Mouse (Mus musculus) common myeloid progenitor, adult 5-6 weeks (primary cell): ENCODE measurements around the gene B4galnt4. TPM values are rescaled to one million over a fixed set of nuclear protein-coding genes. Genes with fewer than 3 reads are reported as not detected.

Source experiments
- ATAC-seq: replicated peaks from 2 replicates; pipeline ENCODE4 v1.8.0; 2016; ENCODE audit warnings: low read depth, mild to moderate bottlenecking, moderate TSS enrichment, inconsistent platforms; ENCODE audit not compliant: poor library complexity, severe bottlenecking
- total RNA-seq: library from RNA; stranded (forward); fragments of 200-1000, 187-1606 nt; gene quantifications from 2 replicates; pipeline ENCODE4 v1.2.3, GENCODE M21; 2017

Gene B4galnt4
- total RNA-seq, 1 experiment from 2014 or later, result 0.82 TPM

DNA sequence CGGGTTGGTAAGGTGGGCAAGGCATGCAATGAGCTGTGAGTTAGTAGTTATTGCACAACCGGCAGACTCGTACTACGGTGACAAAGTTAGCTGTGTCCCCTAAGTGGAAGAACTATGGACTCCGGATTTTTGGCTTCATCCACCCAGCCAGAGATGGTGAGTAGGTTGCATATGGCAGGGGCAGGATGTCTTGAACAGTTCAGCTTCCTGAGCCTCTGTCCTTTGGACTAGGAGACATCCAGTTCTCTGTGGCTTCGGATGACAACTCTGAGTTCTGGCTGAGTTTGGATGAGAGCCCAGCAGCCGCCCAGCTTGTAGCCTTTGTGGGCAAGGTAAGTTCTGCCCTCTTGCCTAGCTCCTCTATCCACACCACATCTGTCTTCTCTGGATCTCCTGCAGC is 3.7 kb downstream of the B4galnt4 start:
- no peak for ATAC-seq

DNA sequence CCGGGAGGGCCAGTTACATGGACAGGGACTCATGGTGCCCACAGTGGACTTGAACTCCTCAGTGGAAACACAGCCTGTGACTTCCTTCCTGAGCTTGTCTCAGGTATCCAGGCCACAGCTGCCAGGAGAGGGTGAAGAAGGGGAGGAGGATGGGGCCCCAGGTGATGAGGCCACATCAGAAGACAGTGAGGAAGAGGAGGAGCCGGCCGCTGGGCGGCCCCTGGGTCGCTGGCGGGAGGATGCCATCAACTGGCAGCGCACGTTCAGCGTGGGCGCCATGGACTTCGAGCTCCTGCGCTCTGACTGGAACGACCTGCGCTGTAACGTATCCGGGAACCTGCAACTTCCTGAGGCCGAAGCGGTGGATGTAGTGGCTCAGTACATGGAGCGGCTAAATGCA is 7.4 kb downstream of the B4galnt4 start:
- no peak for ATAC-seq

DNA sequence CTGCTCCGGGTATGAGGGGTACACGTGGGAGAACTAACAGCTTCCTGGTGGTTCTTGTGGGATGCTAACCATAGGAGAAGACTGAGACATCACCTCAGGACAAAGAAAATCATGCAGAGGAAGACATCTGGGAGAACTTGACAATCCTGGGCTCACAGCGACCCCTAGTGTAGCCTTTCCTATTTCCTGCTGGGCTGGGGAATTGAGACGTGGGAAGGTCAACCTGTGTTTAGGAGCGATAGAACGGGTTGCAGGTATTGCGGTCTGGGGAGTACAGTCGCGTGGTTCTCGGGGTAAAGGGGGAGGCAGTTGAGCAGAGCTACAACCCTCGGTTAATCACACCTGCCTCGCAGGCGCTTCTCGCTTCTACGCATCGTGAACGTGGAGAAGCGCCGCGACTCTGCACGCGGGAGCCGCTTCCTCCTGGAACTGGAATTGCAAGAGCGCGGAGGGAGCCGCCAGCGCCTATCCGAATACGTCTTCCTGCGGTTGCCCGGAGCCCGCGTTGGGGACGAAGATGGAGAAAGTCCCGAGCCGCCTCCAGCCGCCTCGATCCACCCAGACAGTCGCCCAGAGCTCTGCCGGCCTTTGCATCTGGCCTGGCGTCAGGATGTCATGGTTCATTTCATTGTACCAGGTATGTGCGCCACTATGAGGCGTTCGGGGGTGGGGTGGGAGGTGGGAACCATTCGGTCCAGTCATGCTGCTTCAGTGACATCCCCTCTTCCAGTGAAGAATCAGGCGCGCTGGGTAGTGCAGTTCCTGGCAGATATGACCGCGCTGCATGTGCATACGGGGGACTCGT is 9.4 kb downstream of the B4galnt4 start:
- peak; percentile 64 for ATAC-seq

DNA sequence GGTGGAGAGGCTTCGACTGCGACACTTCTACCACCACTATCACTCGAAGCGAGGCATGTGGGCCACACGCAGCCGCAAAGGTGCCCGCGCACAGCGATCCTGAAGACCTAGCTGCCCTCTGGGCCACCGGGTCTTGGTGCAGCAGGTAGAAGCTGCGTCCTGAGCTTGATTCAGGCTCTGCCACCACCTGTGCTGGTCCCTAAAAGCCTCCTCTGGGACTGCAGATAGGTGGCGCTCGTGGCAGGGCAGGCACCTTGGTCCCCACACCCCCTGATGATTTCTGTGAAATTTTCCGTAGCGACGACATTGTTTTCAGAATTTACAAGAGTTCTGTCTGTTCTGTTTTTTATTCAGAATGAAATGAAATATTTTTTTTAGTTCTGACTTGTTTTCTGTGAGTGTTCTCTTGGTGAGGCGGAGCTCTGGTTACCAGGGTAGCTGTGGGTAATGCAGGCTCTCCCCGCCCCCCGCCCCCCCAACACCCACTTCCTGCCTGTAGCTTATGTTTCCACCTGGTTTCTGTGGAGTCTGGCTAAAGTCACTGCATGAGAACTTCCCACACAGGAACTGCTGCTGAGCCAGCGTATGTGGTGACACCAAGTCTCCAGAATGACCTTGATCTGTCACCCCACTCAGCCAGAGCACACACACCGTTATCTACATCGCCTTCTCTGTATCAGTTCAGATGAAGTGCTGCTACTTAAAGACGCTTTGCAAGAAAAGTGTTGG is 11.3 kb downstream of the B4galnt4 start:
- peak; percentile 53 for ATAC-seq

DNA sequence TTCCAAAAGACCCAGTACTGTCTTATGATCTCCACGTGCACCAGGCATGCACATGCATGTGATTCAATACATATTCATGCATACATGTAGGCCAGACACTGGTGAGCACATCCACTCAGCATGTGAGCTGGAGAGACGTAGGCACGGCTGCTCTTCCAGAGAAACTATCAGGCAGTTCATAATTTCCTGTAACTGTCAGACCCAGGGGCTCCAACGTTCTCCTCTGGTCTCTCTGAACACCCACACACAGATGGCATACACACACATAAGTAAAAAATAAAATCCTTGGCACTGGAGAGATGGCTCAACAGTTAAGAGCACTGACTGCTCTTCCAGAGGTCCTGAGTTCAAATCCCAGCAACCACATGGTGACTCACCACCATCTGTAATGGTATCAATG is 12.9 kb downstream of the B4galnt4 start:
- no peak for ATAC-seq

DNA sequence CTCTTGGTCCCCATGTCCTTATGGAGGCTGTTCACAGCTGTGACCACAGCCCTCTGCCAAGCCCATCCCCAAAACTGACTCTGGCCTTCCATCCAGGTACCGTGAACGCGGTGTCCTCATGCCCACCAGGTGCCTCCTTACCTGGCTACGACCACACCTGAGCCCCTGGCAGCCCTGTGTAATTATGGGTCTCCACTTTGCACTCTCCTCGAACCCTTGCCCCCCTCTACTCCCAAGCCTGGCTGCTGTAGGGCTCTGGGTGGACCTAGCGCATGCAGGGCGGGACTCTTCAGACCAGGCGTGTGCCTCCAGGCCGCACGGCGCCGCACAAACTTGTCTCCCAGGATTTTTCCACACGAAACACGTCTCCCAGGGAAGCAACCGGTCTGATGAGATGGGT is 16.9 kb downstream of the B4galnt4 start, which contains the start of gene Pkp3:
Gene Pkp3, plus strand, starts transcription at position 378 of the 400 bp plus-strand sequence.
- ATAC-seq, result no peak

DNA sequence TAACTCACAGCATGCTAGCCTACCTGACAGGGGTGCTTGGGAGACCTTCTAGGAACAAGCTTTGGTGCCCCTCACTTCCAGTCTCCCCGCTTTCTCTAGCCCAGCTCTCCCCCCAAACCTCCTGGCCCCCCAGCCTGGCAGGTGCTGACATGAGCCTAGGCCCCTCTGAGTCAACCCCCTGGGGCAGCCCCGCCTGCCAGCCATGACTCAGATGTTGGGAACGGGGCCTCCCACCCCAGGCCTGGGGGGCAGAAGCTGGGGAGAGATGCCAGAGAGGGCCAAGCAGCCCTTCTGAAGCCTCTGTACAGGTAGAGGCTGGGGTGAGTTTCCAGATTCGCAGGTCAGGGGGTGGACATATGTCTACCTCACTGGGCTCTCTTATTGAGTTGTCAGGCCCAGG is 18.0 kb downstream of the B4galnt4 start:
- no peak for ATAC-seq

DNA sequence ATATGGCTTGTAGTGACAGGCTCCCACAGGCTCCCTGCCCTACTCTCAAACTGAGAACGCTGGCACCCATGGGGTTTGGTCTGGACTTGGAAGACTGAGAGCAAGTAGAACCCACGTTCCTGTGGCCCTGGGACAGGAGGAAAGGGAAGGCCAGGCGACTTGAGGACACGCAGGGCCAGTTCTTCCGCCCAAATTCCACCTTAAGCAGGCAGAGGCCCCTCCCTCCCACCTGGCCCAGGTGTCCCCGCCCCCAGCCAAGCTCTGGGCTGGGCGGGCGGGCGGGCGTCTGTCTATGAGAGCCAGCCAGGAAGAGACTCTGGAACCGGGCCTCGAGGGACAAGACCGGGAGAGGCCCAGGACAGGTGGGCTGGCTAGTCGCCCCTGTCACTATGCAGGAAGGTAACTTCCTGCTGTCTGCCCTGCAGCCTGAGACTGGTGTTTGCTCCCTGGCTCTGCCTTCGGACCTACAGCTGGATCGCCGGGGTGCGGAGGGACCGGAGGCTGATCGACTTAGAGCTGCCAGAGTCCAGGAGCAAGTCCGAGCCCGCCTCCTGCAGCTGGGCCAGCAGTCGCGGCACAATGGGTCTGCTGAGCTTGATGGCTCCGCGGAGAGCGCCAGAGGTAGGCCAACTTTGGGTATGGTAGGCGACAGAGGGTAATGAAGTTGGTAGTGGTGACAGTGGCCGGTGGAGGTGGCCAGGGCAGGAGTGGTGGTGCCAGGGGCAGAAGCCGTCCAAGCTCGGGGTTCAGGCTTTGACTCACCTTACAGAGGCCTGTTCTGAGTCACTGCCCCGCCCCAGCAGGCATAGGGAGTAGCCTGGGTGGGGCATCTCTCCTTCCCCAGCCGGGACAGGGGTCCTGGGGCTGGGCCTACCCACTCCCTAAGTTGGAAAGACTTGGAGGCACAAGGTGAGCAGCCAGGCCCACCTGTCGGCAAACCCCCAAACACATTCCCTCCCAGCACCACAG is 18.9 kb downstream of the B4galnt4 start:
- no peak for ATAC-seq

DNA sequence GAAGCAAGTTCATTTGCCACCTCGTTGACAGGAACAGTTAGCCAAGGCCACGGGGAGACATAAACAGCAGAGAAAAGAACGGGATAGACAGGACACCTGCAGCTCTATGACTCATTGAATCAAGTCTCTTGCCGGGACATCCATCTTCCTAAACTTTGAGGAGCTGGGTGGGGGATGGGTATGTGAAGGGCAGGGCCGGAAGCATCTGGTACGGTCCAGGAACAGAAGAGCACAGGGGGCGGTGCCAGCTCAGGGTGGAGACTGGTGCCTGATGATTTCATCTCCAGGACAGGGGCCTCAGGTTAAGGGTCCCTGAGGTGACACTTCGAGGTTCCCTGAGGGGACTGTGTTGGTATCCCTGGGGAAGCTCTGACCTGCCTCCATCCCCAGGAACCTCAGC is 27.0 kb downstream of the B4galnt4 start:
- ATAC-seq, result peak; percentile 55

DNA sequence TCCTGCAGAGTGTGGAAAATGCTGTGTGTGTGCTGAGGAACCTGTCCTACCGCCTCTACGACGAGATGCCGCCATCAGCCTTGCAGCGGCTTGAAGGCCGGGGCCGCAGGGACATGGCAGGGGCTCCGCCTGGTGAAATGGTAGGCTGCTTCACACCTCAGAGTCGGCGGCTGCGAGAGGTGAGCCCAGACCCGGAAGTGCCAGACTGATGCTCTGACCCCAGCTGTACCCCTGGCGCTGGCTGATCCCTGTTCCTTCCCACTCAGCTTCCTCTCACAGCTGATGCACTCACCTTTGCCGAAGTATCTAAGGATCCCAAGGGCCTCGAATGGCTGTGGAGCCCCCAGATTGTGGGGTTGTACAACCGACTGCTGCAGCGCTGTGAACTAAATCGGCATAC is 27.6 kb downstream of the B4galnt4 start:
- peak; percentile 40 for ATAC-seq

DNA sequence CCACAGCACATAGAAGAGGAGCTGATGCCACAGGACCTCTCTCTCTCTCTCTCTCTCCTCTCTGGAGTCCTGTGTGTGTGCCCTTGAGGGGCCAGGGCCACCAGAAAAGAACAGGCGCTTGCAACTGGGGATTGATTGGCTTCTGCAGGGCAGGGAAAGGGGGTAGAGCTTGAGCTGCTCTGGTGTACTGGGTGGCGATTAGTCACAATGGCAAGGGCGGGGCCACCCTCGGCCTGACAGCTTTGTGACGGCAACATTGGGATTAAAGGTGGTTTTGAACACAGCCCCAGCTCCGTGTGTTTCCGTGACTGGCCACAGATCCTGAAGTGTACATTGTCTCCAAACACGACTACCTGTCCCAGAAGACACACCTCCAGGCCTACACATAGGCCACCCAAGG is 29.3 kb downstream of the B4galnt4 start:
- no peak for ATAC-seq

DNA sequence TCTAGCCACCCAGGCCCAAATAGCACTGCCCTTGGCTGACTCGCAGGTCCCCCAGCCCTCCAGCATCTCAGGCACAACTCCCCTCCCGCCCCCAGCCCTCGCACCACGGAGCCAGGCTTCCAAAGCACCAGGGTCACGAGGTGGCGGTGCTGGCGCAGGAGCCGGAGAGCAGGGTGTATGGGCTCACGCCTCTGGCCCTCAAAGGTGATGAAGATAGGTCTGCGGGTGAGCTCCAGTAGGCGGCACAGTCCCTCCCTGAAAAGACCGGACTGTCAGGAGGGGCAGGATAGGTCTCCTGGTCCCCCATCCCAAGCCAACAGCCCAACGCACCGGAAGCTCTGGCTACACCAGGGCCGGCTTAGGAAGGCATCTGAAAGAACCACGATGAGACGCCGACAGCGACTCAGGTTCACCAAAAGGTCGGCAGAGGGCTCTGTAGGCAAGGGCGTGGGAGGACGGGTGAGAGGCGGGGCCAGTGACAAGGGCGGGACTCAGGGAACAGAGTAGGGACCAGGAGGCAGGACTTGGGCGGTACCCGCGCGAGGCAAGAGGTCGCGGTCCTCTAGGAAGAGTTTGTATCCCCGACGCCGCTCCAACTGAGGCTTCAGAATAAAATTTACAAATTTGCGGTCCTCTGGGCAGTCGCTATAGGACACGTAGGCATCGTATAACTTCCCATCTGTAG is 31.3 kb downstream of the B4galnt4 start:
- peak; percentile 73 for ATAC-seq

DNA sequence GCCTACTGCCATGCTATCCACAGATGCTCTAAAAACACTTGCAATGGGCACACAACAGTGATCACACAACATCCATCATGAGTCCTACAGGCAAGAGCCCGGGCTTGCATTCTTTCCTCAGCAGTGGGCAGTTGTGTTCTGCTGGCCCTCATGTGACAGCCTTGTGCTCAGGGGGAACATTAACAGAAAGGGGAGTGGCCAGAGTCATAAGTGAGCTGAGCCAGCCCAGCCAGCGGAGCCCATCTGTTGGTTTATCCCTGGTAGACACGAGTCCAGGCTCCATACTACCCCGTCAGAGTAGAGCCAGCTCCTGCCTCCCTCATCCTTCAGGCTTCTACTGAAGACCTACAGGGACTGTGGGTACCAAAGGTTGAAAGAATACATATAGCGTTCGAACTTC is 33.0 kb downstream of the B4galnt4 start:
- ATAC-seq, result no peak

DNA sequence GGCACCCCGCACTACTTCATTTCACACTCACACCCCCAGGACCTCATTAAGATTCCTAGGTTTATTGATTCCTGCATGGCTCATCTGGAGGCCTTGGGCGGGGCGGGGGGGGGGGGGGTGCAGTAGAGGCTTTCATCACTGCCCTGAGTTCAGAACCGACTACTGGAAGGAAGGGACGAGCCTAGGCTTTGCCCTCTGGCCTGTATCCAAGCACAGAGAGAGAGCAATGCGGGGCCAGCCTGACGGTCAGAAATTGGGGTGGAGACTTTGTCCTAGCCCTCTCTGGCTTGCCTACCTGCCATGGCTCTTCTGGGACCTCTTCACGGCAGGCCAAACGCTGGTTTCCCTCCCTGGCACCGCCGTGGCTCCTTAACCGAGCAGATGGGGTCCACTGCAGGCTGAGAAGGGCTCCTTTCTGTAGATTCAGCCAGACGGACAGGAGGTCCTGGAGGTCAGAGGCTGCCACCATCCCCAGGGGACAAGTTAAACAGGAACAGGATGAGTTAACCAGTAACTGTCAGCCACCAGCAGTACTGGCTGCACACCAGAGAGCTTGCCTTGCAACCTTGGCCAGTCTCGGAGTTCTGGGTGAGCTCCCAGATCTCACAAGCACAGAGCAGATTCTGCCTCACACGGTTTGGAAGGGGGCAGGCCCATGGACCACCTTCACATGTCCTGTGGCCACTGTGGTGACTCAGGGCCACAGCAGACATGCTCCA is 33.7 kb downstream of the B4galnt4 start:
- ATAC-seq, result no peak

DNA sequence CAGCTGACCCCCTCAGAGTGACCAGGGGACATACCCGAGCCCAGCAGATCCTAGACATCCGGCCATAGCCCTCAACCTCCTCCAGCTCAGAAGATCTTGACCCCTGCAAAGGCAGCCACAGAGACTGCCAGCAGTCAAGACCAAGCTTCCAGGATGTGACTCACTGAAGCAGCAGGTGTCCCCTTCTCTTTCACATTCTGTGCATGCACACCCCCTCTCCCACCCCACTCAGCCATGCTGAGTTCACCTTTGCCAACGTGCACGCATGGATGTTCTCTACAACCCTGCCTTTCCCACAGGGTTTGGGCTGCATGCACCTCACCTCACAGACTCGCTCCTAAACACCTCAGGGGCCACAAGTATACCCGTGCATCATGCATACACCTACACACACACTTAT is 35.1 kb downstream of the B4galnt4 start:
- ATAC-seq, result no peak

DNA sequence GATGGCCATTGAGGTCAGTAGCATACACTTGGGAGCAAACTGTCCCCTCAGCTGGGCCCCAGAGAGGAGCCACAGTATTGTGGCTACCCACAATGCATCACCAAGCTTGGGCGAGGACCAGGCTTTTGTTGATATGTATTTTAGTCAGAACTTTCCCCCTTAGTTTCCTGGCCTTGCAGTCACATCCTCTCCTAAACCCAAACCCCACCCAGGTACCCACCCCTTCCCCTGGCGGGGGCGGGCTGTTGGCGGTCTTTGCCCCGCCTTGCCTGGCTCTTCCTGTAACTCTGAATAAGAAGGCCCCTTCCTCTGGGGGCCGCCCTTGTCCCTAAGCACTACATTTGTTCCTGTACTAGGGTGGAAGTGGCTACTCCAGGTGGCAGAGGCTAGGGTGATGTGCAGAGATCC is 35.7 kb downstream of the B4galnt4 start:
- peak; percentile 76 for ATAC-seq

DNA sequence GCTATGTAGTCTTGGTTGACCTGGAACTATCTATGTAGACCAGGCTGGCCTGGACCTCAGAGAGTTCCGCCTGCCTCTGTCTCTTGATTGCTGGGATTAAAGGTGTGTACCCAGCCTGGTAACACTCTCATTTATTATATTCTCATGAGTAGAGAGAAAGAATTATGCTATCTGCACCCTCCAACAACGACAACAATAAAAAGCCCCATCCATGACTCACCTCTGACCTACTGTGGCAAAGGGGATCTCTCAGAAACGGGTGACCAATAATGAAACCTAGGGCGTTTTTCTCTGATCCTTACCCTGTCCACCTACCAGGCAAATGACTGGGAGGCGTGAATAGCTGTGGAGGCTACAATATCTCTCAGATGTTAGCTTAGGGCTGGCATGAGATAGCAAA is 36.3 kb downstream of the B4galnt4 start:
- ATAC-seq, result no peak

DNA sequence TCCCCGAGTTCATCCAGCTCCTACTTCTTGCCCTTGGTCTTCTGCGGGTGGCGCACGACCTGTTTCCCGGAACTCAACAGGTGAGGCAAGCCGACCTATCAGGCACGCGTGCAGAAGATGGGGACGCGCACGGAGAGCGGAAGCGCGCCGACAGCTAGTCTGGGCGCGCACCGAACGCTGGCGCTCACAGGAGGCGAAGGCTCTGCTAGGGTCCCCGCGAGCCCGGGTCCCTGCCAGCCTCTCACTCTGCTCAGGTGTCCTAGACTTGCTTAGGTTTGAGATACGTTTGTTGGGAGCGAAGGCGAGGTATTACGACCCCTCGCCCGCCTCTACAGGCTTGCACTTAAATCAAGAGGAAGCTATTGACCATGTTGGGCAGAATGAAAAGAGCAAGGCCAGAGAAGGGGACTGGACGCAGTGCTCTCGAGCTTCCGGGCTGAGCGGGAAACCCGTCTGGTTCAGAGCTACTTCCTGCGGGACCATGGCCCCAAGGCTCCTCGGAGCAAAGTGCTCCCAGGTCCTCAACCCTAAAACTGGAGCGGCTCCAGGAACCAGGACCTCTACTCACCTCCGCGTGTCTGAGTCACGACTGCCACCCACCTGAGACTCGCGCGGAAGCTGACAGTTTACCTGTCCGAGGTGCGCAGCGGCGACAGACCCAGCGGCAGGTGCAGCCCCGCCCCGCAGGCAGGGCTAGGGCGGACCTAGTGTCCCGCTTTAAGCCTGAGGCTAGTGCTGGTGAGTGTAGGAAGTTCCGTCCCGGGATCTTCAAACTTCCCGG is 39.2 kb downstream of the B4galnt4 start, which contains the start of gene Sigirr:
Gene Sigirr, minus strand, starts transcription at position 662 of the 781 bp plus-strand sequence.
- ATAC-seq, result peak; percentile 39; the same call in 1 of the 2 replicates
